Mouse (Mus musculus) cerebellum, postnatal 36 days (tissue): ENCODE results near the gene Aktip.
A peak's percentile ranks its signal among the peaks of the same experiment; 100 is the strongest.

Experiments
- DNase-seq, 2 experiments: peaks; one replicate each; pipeline ENCODE4 v3.0.0; 2021 to 2022; ENCODE audit warnings: mixed read lengths in 2 of 2

The Aktip gene

DNA sequence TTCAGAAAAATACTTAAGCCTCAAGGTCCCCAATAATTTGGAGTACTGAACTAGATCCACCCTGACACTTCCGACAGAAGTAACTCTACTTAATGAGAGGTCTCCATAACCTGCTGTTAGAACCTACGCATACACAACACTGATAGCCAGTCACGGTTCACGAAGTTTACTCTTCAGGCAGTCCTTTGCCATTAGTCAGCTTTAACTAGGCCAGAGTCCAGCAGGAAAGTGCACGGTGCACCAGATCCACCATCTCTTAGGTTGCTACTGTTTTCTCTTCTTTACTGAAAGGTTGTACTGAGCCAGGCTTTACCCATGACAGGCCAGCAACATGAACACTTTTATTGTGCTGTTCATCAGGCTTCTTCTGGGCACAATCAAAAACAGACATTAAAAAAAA, 75.5 kb downstream of the Aktip start:
- DNase-seq, result no peak

DNA sequence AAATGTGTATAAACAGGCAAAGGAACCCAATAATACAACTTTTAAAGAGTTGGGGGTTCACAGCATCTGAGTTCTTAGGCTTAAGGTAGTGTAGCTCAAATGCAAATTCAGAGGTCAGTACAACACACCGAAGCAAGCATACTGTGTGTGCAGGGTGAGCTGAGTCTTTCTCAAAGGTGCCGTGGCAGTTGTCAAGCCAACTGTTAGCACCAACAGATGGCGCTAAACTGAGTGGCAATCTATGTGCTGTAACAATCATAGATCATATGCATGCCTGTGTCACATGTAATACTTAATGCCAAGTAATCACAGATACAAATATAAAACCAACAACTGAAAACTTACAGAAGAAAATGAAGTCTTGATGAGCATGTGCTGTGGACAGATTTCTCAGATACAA, 81.6 kb downstream of the Aktip start:
- DNase-seq, result no peak

DNA sequence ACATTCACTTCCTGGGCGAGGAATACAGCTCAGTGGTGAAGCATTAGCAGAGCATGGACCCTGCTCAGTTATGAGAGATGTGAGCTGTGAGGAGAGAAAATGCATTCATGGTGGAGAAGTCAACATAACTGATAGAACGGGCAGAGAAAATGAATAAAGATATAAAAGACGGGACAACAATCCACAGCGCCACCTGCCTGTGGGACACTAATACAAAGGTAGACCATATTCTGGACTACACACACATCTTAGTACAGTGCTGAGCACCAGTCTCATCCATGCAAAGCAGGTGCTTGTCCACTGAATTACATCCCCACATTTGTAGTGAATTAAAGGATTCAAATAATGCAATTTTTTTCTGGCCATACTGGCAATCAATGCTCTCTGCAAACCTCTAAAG, 82.2 kb downstream of the Aktip start:
- no peak for DNase-seq

DNA sequence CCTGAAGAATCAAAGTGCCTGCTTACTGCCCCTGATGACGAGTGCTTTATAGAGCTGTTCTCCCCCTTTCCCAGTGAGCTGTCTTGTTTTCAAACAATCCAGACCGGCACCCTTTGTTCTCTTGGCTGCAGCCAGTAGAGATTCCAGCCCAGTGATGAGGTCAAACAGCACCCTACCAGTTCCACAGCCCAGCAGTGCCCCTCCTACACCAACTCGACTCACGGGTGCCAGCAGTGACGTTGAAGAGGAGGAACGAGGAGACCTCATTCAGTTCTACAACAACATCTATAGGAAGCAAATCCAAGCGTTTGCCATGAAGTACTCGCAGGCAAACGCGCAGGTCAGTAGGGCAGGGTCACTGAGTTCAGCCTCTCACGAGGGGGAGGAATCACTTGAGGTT, 84.9 kb downstream of the Aktip start:
- DNase-seq, result no peak

DNA sequence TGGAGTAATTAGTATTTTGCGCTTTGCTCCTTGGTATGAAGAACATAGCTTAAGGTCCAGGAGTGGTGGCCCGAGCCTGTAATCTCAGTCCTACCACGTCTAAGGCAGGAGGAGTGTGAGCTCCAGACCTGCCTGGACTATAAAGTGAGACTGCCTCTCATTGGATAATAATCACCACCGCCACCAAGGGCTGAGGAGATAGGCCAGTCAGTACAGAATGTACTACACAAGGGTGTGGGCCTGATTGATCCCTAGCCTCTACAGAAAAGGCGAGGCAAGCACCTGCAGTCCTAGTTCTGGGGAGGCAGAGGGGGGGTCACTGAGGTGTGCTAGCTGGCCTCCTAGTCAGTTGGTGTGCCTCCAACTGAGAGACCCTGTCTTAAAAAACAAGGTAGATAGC, 85.3 kb downstream of the Aktip start:
- no peak for DNase-seq

DNA sequence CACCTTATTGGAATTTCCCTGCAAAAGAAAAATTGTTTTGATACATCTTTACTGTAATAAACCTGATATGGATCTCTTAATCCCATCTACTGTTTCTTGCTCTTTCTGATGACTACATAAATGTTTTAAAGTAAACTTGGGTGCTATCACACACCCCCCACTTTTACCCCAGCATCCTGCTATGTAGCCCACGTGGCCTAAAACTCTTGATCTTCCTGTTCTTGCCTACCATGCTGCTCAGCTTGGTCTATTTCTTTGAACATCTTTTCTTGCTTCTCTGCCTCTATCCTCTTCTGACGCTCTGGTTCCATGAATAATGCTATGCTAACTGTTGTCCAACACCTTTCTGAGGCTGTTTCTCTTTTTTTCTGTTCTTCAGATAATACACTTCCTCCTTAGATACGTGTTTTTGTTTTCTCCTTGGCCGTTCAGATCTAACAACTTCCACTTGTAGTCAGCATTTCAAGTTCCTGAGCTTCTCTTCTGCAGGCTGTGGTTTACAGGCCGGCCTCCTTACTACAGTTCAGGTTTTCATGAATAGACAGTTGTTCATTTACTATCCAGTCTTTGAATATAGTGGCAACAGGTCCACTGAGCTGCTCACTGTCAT, 87.8 kb downstream of the Aktip start:
- no peak for DNase-seq

DNA sequence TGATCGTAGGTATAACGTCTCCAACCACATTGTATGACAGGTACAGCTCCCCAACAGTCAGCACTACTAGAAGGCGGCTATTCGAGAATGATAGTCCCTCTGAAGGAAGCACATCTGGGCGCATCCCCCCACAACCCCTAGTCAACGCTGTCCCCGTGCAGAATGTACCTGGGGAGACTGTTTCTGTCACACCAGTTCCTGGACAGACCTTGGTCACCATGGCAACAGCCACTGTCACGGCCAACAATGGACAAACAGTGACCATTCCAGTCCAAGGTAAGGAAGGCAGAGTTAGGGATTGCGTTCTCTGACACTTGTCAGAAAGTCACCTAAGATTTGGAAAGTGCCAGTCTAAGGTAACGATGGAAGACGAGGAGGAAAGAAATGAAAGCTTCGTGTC, 93.5 kb downstream of the Aktip start:
- DNase-seq, result no peak

DNA sequence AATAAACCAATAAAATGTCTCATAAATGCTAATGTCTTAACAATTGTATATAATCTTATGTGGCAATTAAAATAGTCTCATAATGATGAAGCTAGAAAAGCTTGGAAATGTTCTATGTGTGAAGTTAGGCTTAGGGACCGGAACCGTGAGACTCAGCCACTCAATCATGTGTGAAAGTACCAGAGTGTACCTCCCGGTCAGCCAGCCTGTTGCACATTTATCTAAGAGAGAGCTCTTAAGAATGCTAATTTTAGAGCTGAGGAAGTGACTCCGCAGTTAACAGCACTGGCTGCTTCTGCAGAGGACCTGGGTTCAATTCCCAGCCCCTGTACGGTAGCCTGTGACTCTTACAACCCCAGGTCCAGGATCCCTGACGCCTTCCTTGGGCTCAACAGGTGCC, 101.7 kb downstream of the Aktip start:
- no peak for DNase-seq

DNA sequence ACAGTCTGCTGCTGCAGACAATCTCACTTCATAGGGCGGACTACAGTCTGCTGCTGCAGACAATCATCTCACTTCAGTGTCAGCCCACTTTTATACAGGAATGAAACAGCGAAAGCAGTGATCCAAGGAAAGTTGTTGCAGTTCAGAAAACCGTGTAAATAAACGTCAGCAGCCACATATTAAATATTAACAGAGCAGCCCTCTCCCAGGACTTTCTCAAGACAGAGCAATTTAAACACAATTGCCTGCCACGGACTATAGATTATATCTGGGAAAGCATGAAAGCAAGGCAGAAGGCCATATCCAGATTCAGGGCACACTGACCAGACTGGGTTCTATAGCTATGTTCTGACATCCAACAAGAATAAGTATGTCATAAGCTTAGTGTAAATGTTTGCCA, 105.6 kb downstream of the Aktip start:
- DNase-seq, result no peak

DNA sequence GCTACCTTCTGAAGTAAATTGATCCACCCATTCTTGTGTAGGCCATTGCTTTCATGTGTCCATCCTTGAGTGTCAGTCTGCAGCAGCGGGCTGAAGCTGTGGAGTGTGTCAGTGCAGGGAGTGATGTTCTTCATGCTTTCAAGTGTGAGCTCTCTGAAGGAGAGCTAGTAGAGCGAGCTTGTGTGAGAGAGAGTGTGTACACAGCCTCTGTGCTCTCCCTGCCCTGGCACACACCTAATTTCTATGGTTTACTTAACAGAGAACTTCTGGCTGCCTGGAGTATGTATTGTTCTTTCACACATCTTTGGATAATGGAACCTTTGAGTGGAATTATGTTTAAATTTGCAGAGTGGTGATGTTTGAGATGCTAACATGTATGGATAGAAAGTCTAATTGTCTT, 110.2 kb downstream of the Aktip start:
- DNase-seq, result no peak

DNA sequence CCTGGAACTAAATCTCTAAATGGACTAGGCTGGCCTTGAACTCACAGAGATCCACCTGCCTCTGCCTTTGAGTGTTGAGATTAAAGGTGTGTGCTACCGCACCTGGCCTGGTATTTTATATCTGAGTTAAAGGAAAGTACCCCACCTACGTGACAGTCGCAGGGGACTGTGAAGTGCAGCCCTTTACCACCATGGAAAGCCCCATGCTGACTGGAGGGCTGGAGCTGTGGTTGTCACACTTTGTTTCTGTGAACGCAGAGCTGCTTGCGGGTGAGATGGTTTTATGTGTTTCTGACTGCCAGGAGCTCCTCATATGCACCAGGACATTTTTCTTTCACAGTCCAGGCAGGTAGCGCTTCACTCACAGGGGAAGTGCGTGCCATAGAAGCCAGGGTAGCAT, 111.3 kb downstream of the Aktip start:
- no peak for DNase-seq

DNA sequence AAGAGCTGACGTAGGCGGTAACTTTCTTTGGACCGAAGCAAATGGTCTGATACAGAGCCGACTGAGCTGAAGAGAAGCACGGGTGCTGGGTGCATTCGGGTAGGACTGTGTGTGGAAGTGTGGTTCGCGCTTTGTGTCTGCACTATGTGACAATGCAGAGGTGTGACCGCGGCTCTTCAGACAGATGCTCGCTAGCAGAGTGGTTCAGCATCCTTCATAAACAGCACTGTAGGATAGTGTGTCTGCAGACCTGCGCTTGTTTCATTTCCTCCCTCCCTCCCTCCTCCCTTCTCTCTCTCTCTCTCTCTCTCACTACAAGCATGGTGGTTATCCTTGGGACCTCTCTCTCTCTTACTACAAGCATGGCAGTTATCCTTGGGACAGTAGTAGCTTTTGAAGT, 117.3 kb downstream of the Aktip start:
- DNase-seq, result no peak

DNA sequence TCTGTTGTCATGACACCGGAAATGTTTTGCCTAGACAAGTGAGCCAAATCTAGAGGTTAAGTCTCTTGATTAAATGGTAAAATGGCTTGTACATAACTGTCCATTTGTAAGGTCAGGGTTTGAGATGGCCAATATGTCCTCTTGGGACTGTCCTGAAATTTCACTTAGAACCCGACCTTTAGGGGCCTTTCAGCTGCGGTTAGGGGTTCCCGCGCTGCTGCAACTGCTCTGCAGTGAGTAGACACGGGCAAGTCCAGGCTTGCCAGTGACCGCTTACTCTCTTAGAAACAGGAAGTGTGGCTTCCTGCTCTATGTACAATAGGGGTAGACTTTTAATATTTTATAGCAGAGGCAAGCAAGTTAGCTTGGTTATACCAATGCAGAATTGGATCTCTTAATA, 117.9 kb downstream of the Aktip start:
- no peak for DNase-seq

DNA sequence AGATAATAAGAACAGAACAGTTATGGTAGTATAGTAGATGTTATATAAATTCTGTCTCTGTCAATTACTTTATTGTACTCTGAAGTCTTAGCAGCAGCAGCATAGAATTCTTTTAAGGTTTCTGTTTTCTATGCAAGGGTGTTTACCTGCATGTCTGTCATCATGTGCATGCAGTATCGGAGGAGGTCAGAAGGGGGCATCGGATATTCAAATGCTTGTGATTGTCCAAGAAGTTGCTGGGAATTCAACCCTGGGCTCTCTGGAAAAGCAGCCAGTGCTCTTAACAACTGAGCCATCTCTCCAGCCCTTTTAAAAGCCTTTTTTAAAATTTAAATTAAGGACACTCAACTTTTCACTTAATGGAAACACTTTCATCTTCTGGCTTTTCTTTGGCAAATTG, 120.1 kb downstream of the Aktip start:
- no peak for DNase-seq

DNA sequence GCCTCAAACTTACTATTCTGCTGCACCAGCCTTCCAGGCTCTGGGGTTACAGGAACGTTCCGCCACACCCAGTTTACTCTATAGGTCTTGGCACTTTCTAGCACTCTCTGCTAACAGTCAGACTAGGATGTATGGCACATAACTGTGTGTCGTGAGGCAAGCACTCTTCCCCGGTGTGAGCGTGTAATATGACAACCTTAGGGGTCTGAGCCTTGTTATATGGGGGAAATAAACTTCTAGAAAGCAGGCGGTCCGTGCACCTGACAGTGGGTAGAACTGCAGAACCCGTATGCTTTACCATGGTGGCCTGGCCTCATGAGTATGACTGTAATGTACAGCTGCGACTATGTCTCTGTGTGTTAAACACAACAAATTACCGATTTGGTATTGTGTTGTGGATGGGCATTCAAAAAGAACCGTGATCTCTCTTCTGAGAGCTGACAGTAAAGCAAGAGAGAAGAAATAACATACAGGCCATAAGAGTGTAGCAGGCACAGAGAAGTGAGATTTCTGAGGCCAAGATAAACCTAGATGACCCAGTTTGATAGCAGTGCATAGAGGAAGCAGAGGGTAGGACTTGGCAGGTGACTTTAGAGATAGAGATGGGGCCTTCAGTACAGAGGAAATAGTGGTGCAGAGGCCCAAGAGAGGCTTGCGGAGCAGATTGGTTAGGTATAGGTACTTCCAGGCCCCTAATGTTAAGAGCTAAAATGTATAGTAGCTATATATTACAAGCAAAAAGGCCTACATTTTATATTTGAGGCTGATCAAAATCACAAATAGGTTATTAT, 122.5 kb downstream of the Aktip start:
- no peak for DNase-seq

DNA sequence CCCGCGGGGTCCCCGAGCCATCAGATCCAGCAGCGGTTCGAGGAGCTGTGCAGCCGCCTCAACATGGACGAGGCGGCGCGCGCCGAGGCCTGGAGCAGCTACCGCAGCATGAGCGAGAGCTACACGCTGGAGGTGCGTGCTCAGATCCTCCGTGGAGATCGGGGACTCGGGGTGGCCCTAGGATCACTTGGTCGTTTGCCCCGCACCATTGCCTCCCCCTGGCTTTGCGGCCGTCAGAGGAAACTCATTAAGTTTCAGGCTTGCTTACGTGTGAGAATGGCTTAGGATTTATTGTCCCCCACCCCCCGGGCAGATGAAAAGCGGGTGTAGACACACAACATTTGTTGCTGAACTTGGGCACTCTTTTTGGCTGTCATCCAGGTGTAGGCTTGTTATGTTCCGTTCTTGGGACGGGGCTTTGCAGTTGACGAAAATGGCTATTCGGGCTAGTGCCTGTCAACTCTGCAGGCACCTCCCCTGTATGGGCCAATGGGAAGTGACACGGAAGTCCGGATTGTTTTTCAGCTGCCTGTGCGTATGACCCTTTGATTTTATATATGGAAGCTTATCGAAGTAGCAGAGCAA, 129.4 kb downstream of the Aktip start:
- DNase-seq, result peak; percentile 44 to 58

DNA sequence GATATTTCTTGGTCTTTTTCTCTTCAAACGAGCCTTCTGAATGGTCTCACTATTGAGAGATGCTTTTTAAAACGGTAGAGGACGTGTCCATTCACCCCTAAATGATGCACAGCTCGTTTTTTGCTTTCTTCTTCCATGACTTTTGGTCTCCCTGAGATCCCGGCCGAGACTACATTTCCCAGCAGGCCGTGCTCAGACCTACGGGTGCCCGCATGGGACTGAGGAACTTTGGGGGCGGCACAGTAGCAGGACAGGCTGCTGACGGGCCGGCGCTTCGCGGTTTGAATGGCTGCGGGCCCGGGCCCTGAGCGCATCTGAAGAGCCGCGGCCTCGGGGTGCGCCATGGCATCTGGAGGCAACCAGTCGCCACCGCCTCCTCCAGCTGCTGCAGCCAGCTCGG, 129.9 kb downstream of the Aktip start, which contains the start of gene Rbl2:
Rbl2 (plus strand) TSS at position 224 of the 400 bp plus-strand sequence.
- DNase-seq, result peak; percentile 96 to 98

DNA sequence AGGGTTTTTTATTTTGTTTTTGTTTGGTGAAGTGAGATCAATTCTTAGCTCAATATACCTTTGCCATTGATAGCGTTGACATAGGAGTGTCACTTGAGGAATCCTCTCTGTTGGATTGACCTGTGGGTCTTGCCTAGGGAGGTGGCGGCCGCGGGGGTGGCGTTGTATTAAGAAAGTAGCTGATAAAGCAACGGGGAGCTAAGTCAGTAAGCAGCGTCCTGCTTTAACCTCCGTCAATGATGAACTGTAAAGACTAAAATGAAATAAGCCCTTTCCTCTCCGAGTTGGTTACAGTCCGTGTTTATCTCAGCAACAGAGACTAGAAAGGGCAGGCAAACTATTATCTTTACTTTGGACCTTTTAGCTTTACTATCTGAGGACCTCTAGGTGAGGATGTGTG, 130.4 kb downstream of the Aktip start:
- peak; percentile 25 to 40 for DNase-seq

DNA sequence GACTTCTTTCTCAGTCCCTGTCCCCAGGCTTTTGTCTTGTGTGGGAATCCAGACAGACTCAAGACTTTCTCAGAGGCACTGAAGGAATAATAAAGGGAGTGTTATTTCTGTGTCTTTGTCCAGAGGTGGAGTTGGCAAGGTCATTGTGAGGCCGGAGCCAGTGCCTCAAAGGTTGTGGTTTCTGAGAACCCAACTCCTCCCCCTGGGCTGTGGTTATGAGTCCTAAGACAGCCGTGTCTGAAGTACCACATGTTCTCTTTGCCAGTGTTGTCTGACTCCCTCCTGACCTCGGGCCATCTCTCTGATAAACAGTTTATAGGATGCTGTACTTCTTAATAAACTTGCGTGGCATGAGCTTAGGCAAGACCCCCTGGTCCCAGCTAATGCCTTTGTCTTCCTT, 134.6 kb downstream of the Aktip start:
- no peak for DNase-seq
